Mouse (Mus musculus) thymus, adult 2 months (tissue): Measurements from ENCODE around the gene Itga2b.

Source experiments
- CTCF ChIP-seq: fragments of 200-500 bp; IDR thresholded peaks from 2 replicates; pipeline ENCODE4 v1.5.1; 2012; ENCODE audit warnings: mild to moderate bottlenecking, control low read depth, low read length, moderate library complexity, borderline replicate concordance; ENCODE audit not compliant: control insufficient read depth, poor library complexity, insufficient read depth; ENCODE audit errors: extremely low read depth
- POLR2A ChIP-seq: fragments of 200-500 bp; IDR thresholded peaks from 2 replicates; pipeline ENCODE4 v1.6.1; 2012; ENCODE audit warnings: mild to moderate bottlenecking, low read length, control low read depth, moderate library complexity; ENCODE audit not compliant: control insufficient read depth, poor library complexity, insufficient read depth; ENCODE audit errors: extremely low read depth

DNA sequence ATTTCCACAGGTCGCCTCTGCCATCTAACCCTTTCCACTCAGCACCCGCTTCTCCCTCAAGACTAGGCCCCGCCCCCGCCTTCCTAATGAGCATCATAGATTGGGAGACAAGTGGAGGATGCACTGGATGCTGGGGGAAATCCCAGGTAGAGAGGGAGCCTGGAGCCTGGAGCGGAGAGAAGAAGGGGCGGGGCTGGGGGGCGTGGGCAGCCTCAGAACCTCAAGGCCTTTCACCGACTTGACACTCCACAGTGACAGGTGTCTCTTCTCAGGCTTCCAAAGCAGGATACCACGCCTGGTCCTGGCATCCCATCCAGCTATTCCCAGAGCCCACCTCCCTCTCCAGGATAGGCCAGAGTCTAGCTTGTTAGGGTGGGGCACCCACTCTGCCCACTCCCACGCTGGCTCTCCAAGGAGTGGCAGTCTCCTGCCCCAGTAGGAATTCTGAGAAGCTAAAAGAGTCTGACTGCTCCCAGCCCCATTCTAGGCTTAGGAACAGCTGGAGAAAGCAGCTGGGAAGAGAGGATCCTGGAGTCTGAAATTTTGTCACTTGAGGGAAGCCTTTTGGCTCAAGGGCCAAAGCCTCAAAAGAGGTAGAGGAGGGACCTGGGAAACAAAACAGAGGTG lies 24.5 kb downstream of the Itga2b start:
- TF ChIP-seq CTCF (no peak), POLR2A (no peak)
